Mouse (Mus musculus) thymus, adult 2 months (tissue): ENCODE measurements around the gene Gadl1. TPM values are rescaled to one million over a fixed set of nuclear protein-coding genes. Genes with fewer than 3 reads are reported as not detected.

Experiments used
- DNase-seq: peaks from one replicate; pipeline ENCODE4 v3.0.0; 2021
- H3K27ac ChIP-seq: fragments of 200-500 bp; 2 replicates; pipeline ENCODE4 v1.5.1; 2012; ENCODE audit warnings: low read length, control low read depth; ENCODE audit not compliant: control insufficient read depth, insufficient read depth
- H3K27me3 ChIP-seq: fragments of 200-500 bp; 2 replicates; pipeline ENCODE4 v1.6.1; 2012; ENCODE audit warnings: mild to moderate bottlenecking, low read length, moderate library complexity, mixed read lengths; ENCODE audit not compliant: control insufficient read depth, insufficient read depth
- H3K36me3 ChIP-seq: fragments of 200-500 bp; 2 replicates; pipeline ENCODE4 v1.6.1; 2012; ENCODE audit warnings: mild to moderate bottlenecking, low read length, moderate library complexity; ENCODE audit not compliant: control insufficient read depth, insufficient read depth
- H3K4me1 ChIP-seq: fragments of 200-500 bp; replicated peaks from 2 replicates; pipeline ENCODE4 v1.6.1; 2012; ENCODE audit warnings: low read length; ENCODE audit not compliant: control insufficient read depth, insufficient read depth
- H3K4me3 ChIP-seq: fragments of 200-500 bp; 2 replicates; pipeline ENCODE4 v1.5.1; 2012; ENCODE audit warnings: mild to moderate bottlenecking, low read length, control low read depth, moderate library complexity; ENCODE audit not compliant: control insufficient read depth, insufficient read depth
- CTCF ChIP-seq: fragments of 200-500 bp; IDR thresholded peaks from 2 replicates; pipeline ENCODE4 v1.5.1; 2012; ENCODE audit warnings: mild to moderate bottlenecking, control low read depth, low read length, moderate library complexity, borderline replicate concordance; ENCODE audit not compliant: control insufficient read depth, poor library complexity, insufficient read depth; ENCODE audit errors: extremely low read depth
- POLR2A ChIP-seq: fragments of 200-500 bp; IDR thresholded peaks from 2 replicates; pipeline ENCODE4 v1.6.1; 2012; ENCODE audit warnings: mild to moderate bottlenecking, low read length, control low read depth, moderate library complexity; ENCODE audit not compliant: control insufficient read depth, poor library complexity, insufficient read depth; ENCODE audit errors: extremely low read depth
- WGBS: fragments of 180-500 bp; shearing (Covaris S2); methylation state at CpG from one replicate; pipeline ENCODE4 v1.1.7; 2018; 5-methylcytosine and 5-hydroxymethylcytosine counted together
- polyA plus RNA-seq: library from polyadenylated mRNA; depleted of rRNA; stranded (reverse); fragments of >200 nt; gene quantifications from 2 replicates; pipeline ENCODE4 v1.2.3, GENCODE M21; 2012

Gene Gadl1
- polyA plus RNA-seq, 1 experiment: 0.05 TPM

GRCm38 (mm10) chr9:115977598-115978240 is 68.5 kb downstream of the Gadl1 start:
- TF ChIP-seq CTCF (no peak), POLR2A (no peak)
- 93% methylated on average over 15 of the region's 15 CpGs for WGBS

DNA sequence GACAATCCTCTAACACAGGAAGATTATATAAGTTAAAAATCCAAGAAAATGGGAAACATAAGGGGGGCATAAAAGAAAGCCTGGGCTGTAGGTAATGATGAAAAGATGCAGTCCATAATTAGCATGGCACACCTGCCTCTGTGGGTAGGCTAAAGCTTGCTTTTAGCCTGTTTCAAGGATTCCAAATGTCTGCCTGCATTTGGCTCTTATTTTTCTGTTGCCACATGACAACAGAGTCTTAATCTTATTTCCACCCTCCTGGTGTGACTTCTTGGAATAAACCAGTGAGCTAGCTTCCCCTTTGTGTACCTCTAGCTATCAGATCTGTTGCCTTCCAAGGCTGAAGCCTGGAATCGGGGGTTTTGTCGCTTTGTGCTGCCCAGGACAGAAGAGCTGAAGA is 69.2 kb downstream of the Gadl1 start:
- Histone ChIP-seq H3K36me3 (no peaks in the 10 kb centered on the region), H3K4me3 (no peak overlapping the region), H3K27me3 (no peaks in the 10 kb centered on the region), H3K27ac (no peak overlapping the region), H3K4me1 (no peaks in the 10 kb centered on the region)
- no peak for TF ChIP-seq POLR2A
- no peak for TF ChIP-seq CTCF
- DNase-seq: no peak
- 52% methylated on average over 2 of the region's 2 CpGs for WGBS

More at GRCm38 (mm10) chr9:115977598-115978240, 68.5 kb downstream of the Gadl1 start:
- DNase-seq: no peak
- H3K27ac ChIP-seq: no peak overlapping the region
- H3K27me3 ChIP-seq: no peaks in the 10 kb centered on the region
- no peaks in the 10 kb centered on the region for H3K36me3 ChIP-seq
- no peaks in the 10 kb centered on the region for H3K4me1 ChIP-seq
- H3K4me3 ChIP-seq: no peak overlapping the region

GRCm38 (mm10) chr9:115990661-115991060 is 81.4 kb downstream of the Gadl1 start:
- peak; percentile 12 for DNase-seq
- 96% methylated on average over 7 of the region's 7 CpGs for WGBS
- H3K4me1 ChIP-seq: no peaks in the 10 kb centered on the region
- H3K36me3 ChIP-seq: no peaks in the 10 kb centered on the region
- no peak overlapping the region for H3K27ac ChIP-seq
- TF ChIP-seq POLR2A: no peak
- peak; percentile 53; the same call in 1 of the 2 replicates for TF ChIP-seq CTCF
- H3K4me3 ChIP-seq: no peak overlapping the region
- no peaks in the 10 kb centered on the region for H3K27me3 ChIP-seq

GRCm38 (mm10) chr9:115994772-115995171 is 85.5 kb downstream of the Gadl1 start:
- H3K27ac ChIP-seq: no peak overlapping the region
- 78% methylated on average over 2 of the region's 2 CpGs for WGBS
- TF ChIP-seq CTCF: no peak
- no peak for TF ChIP-seq POLR2A
- peaks cover 4% of the 10 kb centered on the region; the same call in 1 of the 2 replicates for H3K4me1 ChIP-seq
- H3K4me3 ChIP-seq: no peak overlapping the region
- no peaks in the 10 kb centered on the region for H3K27me3 ChIP-seq
- H3K36me3 ChIP-seq: no peaks in the 10 kb centered on the region
- no peak for DNase-seq

DNA sequence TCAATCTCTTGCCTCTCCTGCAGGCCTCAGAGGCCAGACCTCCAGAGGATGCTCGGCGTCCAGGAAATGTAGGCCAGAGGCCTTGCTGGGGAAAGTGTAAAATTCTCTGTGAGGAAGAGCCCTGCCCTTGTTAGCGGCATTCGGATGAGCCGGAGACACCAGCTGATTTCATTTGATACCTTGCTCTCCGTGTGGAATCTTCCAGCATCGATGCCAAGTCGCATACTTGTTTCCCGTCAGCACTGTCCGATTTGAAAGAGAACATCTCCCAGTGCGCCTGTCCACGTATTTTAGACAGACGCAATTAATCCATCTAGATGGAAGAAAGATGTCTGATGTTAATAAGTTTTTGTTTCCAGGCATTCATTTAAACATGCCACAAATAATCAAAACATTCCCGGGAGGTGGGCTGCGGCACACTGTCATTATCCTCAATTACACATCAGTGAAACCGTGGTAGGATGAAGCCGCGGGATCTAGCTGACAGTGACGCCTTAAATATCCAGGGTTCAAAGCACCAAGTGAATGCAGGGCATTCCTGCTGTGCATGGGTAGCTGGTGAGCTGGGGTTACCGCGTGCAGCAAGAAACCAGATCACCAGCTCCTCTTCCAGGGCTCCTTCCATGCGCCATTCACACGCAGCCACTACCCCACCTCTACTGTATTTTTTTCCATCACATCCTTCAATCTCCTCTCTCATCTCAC is 86.8 kb downstream of the Gadl1 start:
- Histone ChIP-seq H3K36me3 (no peaks in the 10 kb centered on the region), H3K4me1 (peaks cover 9% of the 10 kb centered on the region), H3K27ac (no peak overlapping the region), H3K27me3 (no peaks in the 10 kb centered on the region), H3K4me3 (no peak overlapping the region)
- TF ChIP-seq POLR2A: no peak
- TF ChIP-seq CTCF: no peak
- 95% methylated on average over 23 of the region's 23 CpGs for WGBS
- no peak for DNase-seq

GRCm38 (mm10) chr9:115998383-115998782 is 89.1 kb downstream of the Gadl1 start:
- no peak for DNase-seq
- Histone ChIP-seq H3K4me3 (no peak overlapping the region), H3K4me1 (peaks cover 9% of the 10 kb centered on the region), H3K27me3 (no peaks in the 10 kb centered on the region), H3K36me3 (no peaks in the 10 kb centered on the region), H3K27ac (no peak overlapping the region)
- 89% methylated on average over 4 of the region's 4 CpGs for WGBS
- TF ChIP-seq CTCF (no peak), POLR2A (no peak)
